Mouse (Mus musculus): ENCODE results near the gene Stat3.

GRCm38 (mm10) chr11:100865618-100866017 is 73.7 kb downstream of the Stat3 start:
- peak; percentile 19; the same call in 1 of the 2 replicates for TF ChIP-seq CTCF (IDR thresholded peaks at IDR 0.05; ENCODE audit: low read depth)
- no peak for TF ChIP-seq EP300 (optimal IDR thresholded peaks at IDR 0.05)
